Mouse (Mus musculus) neural tube, embryonic 11.5 days (tissue): ENCODE results near the gene Gm813. TPM values are rescaled to one million over a fixed set of nuclear protein-coding genes. Genes with fewer than 3 reads are reported as not detected.

ENCODE experiments used
- ATAC-seq: fragments of 200-750 bp; cut with Nextera tagmentation; 2 replicates; pipeline ENCODE4 v1.8.0; 2017; ENCODE audit warnings: moderate number of reproducible peaks, mild to moderate bottlenecking, moderate TSS enrichment, moderate library complexity; ENCODE audit not compliant: insufficient read depth, low FRiP score, low TSS enrichment
- DNase-seq: peaks from one replicate; pipeline ENCODE4 v3.0.0-alpha.2; 2015; ENCODE audit warnings: low spot score
- H3K27ac ChIP-seq: fragments of 300-500 bp; sonication (generic); 2 replicates; pipeline ENCODE4 v1.5.1; 2014; ENCODE audit warnings: low read depth, mild to moderate bottlenecking, low read length
- H3K27me3 ChIP-seq: fragments of 300-500 bp; sonication (generic); 2 replicates; pipeline ENCODE4 v1.6.1; 2014; ENCODE audit warnings: mild to moderate bottlenecking, low read length, mixed read lengths; ENCODE audit not compliant: control insufficient read depth, insufficient read depth
- H3K36me3 ChIP-seq: fragments of 300-500 bp; sonication (generic); 2 replicates; pipeline ENCODE4 v1.6.1; 2014; ENCODE audit warnings: mild to moderate bottlenecking, low read length, moderate library complexity, mixed read lengths; ENCODE audit not compliant: control insufficient read depth, insufficient read depth
- H3K4me1 ChIP-seq: fragments of 300-500 bp; sonication (generic); 2 replicates; pipeline ENCODE4 v1.6.1; 2014; ENCODE audit warnings: low read length, mixed read lengths; ENCODE audit not compliant: control insufficient read depth, insufficient read depth
- H3K4me2 ChIP-seq: fragments of 300-500 bp; sonication (generic); 2 replicates; pipeline ENCODE4 v1.6.1; 2014; ENCODE audit warnings: low read depth, mild to moderate bottlenecking, moderate library complexity
- H3K4me3 ChIP-seq: fragments of 300-500 bp; sonication (generic); 2 replicates; pipeline ENCODE4 v1.5.1; 2014; ENCODE audit warnings: low read depth, low read length
- H3K9ac ChIP-seq: fragments of 300-500 bp; sonication (generic); 2 replicates; pipeline ENCODE4 v1.6.1; 2014; ENCODE audit warnings: mild to moderate bottlenecking, low read length
- H3K9me3 ChIP-seq: fragments of 300-500 bp; sonication (generic); 2 replicates; pipeline ENCODE4 v1.6.1; 2016; ENCODE audit warnings: low read length; ENCODE audit not compliant: control insufficient read depth
- WGBS: fragments of 180-500 bp; shearing (Covaris S2); extraction: QIAGEN DNeasy Blood & Tissue Kit; methylation state at CpG from one replicate; pipeline ENCODE4 v1.1.7; 2014; 5-methylcytosine and 5-hydroxymethylcytosine counted together
- polyA plus RNA-seq: library from polyadenylated mRNA; unstranded; fragments of >200 nt; fragmentation: Nextera tagmentation; extraction: Ambion mirVana; gene quantifications from 2 replicates; pipeline ENCODE4 v1.2.1, GENCODE M21; 2014

Gene Gm813
- polyA plus RNA-seq, 1 experiment from 2014 or later, result not detected

DNA sequence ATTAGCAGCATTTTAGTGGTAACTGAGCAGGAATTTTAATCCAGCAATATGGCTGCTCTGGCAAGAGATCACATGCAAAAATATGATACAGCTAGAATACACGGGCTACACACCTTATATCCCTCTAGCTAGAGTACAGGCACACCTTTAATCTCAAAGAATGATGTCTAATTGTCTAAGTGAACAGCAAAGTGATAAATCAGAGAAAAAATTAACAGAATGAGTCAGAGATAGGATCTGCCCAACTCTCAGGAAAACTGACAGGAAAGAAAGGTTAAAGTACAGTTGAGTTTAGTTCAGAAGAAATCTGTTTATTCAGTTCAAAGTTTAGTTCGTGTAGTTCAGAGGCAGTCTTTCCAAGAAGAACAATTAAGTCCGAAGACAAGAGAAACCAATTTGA lies 25.5 kb downstream of the Gm813 start:
- Histone ChIP-seq H3K27me3 (no peaks in the 10 kb centered on the region), H3K4me3 (no peak overlapping the region), H3K27ac (no peak overlapping the region), H3K4me2 (no peak overlapping the region), H3K9me3 (no peaks in the 10 kb centered on the region), H3K9ac (no peak overlapping the region), H3K4me1 (no peaks in the 10 kb centered on the region), H3K36me3 (no peaks in the 10 kb centered on the region)
- no peak for DNase-seq
- 87% methylated on average over 3 of the region's 3 CpGs for WGBS
- ATAC-seq, result no peak

DNA sequence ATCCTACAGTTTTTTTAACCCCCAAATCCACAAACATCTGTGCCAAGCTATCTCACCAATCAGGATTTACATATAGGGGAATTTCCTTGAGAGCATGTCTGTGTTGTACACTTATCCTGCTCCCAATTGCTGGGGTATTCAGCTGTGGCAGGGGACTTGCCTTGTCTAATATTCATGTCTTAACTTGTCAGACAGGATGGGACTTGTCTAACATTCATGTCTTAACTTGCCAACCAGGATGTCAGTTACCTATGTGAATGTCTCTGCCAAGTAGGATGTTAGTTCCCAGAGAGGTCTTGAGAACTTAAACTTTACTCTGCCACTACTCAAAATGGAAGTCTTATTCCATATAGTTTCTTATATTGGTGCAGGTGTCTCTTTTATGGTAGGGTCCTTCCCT lies 27.3 kb downstream of the Gm813 start:
- H3K27me3 ChIP-seq, result no peaks in the 10 kb centered on the region
- no peak for DNase-seq
- H3K9me3 ChIP-seq, result no peaks in the 10 kb centered on the region
- no peak overlapping the region for H3K4me2 ChIP-seq
- no peaks in the 10 kb centered on the region for H3K36me3 ChIP-seq
- H3K27ac ChIP-seq, result no peak overlapping the region
- H3K4me3 ChIP-seq, result no peak overlapping the region
- H3K4me1 ChIP-seq, result no peaks in the 10 kb centered on the region
- no peak overlapping the region for H3K9ac ChIP-seq
- ATAC-seq, result no peak

DNA sequence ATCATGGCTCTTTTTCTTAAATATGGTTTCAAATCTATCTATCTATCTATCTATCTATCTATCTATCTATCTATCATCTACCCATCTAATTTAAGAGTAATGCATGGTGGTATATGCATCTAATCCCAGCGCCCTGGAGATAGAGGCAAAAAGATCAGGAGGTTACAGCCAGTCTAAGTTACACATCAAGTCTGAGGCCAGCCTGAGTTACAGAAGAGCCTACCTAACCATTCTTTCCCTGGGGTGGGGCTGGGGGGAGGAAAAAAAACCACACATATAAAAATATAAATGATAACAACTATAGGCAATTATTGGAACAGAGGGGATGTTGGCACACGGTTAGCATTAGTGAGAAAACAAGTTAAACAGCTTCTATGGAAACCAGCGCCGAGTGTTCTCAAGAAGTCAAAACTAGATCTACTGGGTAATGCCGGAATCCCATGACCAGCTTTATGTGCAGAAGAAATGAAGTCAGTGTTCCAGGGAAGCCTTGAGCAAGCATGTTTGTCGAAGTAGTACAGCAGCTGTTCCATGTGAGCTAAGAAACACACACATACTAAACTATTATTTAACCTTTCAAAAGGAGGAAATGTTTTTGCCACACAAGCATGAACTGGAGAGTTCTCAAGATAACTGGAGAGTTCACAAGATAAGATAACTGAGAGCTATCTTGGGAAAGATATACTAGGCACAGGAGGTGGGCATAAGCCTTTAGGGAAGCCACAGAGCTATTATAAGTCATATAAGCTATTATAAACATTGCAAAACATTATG lies 42.6 kb downstream of the Gm813 start:
- H3K4me3 ChIP-seq, result no peak overlapping the region
- ATAC-seq (no peak), DNase-seq (no peak)
- H3K4me1 ChIP-seq, result no peaks in the 10 kb centered on the region
- no peak overlapping the region for H3K9ac ChIP-seq
- H3K36me3 ChIP-seq, result no peaks in the 10 kb centered on the region
- no peaks in the 10 kb centered on the region for H3K9me3 ChIP-seq
- H3K27me3 ChIP-seq, result no peaks in the 10 kb centered on the region
- 94% methylated on average over 6 of the region's 6 CpGs for WGBS
- H3K4me2 ChIP-seq, result no peak overlapping the region
- H3K27ac ChIP-seq, result no peak overlapping the region

DNA sequence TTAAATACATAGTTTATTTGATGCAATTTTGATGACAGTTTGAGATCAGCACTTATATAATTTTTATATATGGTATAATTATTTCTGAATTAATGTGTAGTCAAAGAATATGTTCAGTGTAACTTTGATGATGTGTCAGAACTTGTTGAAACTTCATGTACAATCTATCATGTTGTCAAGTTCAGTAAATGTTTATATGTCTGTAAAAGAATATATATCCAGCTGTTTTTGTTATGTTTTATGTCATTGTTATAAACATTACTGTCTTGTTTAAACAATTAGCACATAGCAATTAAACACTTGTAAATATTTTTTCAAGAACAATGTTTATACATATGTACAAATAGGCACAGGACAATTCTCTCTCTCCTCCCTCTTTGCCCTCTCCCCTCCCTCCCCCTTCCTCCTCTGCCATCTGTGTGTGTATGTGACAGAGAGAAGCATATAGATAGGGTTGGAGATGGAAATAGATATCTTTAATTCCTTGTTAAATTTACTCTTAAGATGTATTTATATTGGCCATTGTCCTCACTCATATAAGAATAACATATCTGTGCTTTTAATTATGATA lies 46.0 kb downstream of the Gm813 start:
- ATAC-seq (no peak), DNase-seq (no peak)
- Histone ChIP-seq H3K27me3 (no peaks in the 10 kb centered on the region), H3K4me2 (no peak overlapping the region), H3K4me1 (no peaks in the 10 kb centered on the region), H3K27ac (no peak overlapping the region), H3K9me3 (no peaks in the 10 kb centered on the region), H3K4me3 (no peak overlapping the region), H3K36me3 (no peaks in the 10 kb centered on the region), H3K9ac (no peak overlapping the region)

Other genes starting within 250 kb of the Gm813 start
- 18.8 and 19.2 TPM in 2 replicates for gene Dcbld2, start 208.5 kb downstream of the Gm813 start, polyA plus RNA-seq
- 6.4 and 8.2 TPM in 2 replicates for gene St3gal6, start 92.7 kb downstream of the Gm813 start, polyA plus RNA-seq
- gene E330017A01Rik, start 21.8 kb upstream of the Gm813 start, polyA plus RNA-seq, result not detected in 2 replicates
- 22.3 and 23.1 TPM in 2 replicates for gene Cpox, start 53.3 kb upstream of the Gm813 start, polyA plus RNA-seq
- gene Gpr15, start 102.1 kb upstream of the Gm813 start, polyA plus RNA-seq, result not detected in 2 replicates
- gene Cldnd1, start 110.9 kb upstream of the Gm813 start, polyA plus RNA-seq, result 132 and 136 TPM in 2 replicates
- not detected in 2 replicates for gene Olfr172, start 146.2 kb upstream of the Gm813 start, polyA plus RNA-seq
- gene Olfr173, start 183.3 kb upstream of the Gm813 start, polyA plus RNA-seq, result not detected in 2 replicates
- not detected in 2 replicates for gene Olfr175-ps1, start 209.8 kb upstream of the Gm813 start, polyA plus RNA-seq